Mouse (Mus musculus): ENCODE data around the gene Hebp1. TPM values are rescaled to one million over a fixed set of nuclear protein-coding genes. Genes with fewer than 3 reads are reported as not detected.

Hebp1 gene
- polyA plus RNA-seq, 1 experiment: 41.8 TPM

- DNase-seq (ENCODE audit: low spot score): no peak
These were observed 81.3 kb downstream of the Hebp1 start for GRCm38 (mm10) chr6:135116479-135116878.

- DNase-seq (ENCODE audit: low spot score): no peak
These were observed 84.7 kb downstream of the Hebp1 start for GRCm38 (mm10) chr6:135113114-135113436.

GRCm38 (mm10) chr6:135112411-135113113 is 85.3 kb downstream of the Hebp1 start:
- DNase-seq (ENCODE audit: low spot score): no peak

GRCm38 (mm10) chr6:135107014-135107413 is 90.8 kb downstream of the Hebp1 start:
- no peak for DNase-seq (ENCODE audit: low spot score)

GRCm38 (mm10) chr6:135102736-135103303 is 95.0 kb downstream of the Hebp1 start:
- DNase-seq (ENCODE audit: low spot score): no peak

GRCm38 (mm10) chr6:135100787-135101472 is 96.9 kb downstream of the Hebp1 start:
- DNase-seq (ENCODE audit: low spot score): no peak

GRCm38 (mm10) chr6:135092798-135093470 is 104.9 kb downstream of the Hebp1 start:
- no peak for DNase-seq (ENCODE audit: low spot score)

GRCm38 (mm10) chr6:135090661-135091060 is 107.2 kb downstream of the Hebp1 start:
- DNase-seq (ENCODE audit: low spot score): no peak

- no peak for DNase-seq (ENCODE audit: low spot score)
These were observed 108.0 kb downstream of the Hebp1 start for GRCm38 (mm10) chr6:135089786-135090185.

- DNase-seq (ENCODE audit: low spot score): peak; percentile 57
These were observed 109.9 kb downstream of the Hebp1 start for GRCm38 (mm10) chr6:135087721-135088451.

Other genes with a start within 250 kb of the Hebp1 start
- 1.9 TPM in 2 replicates for gene Apold1, start 216.3 kb downstream of the Hebp1 start, polyA plus RNA-seq (2012; rRNA removed)
- 80.2 and 86.4 TPM in 2 replicates for gene Ddx47, start 186.4 kb downstream of the Hebp1 start, polyA plus RNA-seq (2012; rRNA removed)
- gene Gprc5a, start 132.4 kb downstream of the Hebp1 start, polyA plus RNA-seq (2012; rRNA removed): 2.0 and 3.5 TPM in 2 replicates
- 0.07 TPM in 2 replicates for gene Gprc5d, start 79.7 kb downstream of the Hebp1 start, polyA plus RNA-seq (2012; rRNA removed)
- 5.6 and 5.9 TPM in 2 replicates for gene Fam234b, start within 50 bp of the Hebp1 start, polyA plus RNA-seq (2012; rRNA removed)
- gene Gsg1, start 56.3 kb upstream of the Hebp1 start, polyA plus RNA-seq (2012; rRNA removed): 0.06 and 0.21 TPM in 2 replicates
- 0.41 and 0.52 TPM in 2 replicates for gene Pbp2, start 112.4 kb upstream of the Hebp1 start, polyA plus RNA-seq (2012; rRNA removed)
- gene Emp1, start 164.5 kb upstream of the Hebp1 start, polyA plus RNA-seq (2012; rRNA removed): 102 and 112 TPM in 2 replicates

Measured in urinary bladder, adult 2 months (tissue).